Mouse (Mus musculus) forebrain, embryonic 11.5 days (tissue): ENCODE measurements at regions not wholly inside any gene's neighbourhood (a gene's known extent, or its start where the extent isn't known, plus 50 kb on each side); places are given as distances from the start of the nearest gene placed in this dataset.

Experiments used
- ATAC-seq: fragments of 200-750 bp; cut with Nextera tagmentation; replicated peaks from 2 replicates; pipeline ENCODE4 v1.8.0; 2017; ENCODE audit warnings: moderate TSS enrichment; ENCODE audit not compliant: low FRiP score
- DNase-seq: peaks from one replicate; pipeline ENCODE4 v3.0.0-alpha.2; 2017; ENCODE audit warnings: low spot score
- H3K27ac ChIP-seq: fragments of 300-500 bp; sonication (generic); 2 replicates; pipeline ENCODE4 v1.5.1; 2014; ENCODE audit warnings: low read depth, low read length
- H3K27me3 ChIP-seq: fragments of 300-500 bp; sonication (generic); 2 replicates; pipeline ENCODE4 v1.6.1; 2014; ENCODE audit warnings: mild to moderate bottlenecking, low read length, mixed read lengths; ENCODE audit not compliant: control insufficient read depth, insufficient read depth
- H3K36me3 ChIP-seq: fragments of 300-500 bp; sonication (generic); 2 replicates; pipeline ENCODE4 v1.6.1; 2014; ENCODE audit warnings: mild to moderate bottlenecking, low read length, moderate library complexity, mixed read lengths; ENCODE audit not compliant: control insufficient read depth, insufficient read depth
- H3K4me1 ChIP-seq: fragments of 300-500 bp; sonication (generic); replicated peaks from 2 replicates; pipeline ENCODE4 v1.6.1; 2014; ENCODE audit warnings: low read length, mixed read lengths; ENCODE audit not compliant: control insufficient read depth, insufficient read depth
- H3K4me2 ChIP-seq: fragments of 300-500 bp; sonication (generic); 2 replicates; pipeline ENCODE4 v1.6.1; 2014; ENCODE audit warnings: low read depth, mild to moderate bottlenecking, low read length, moderate library complexity, mixed read lengths; ENCODE audit not compliant: severe bottlenecking
- H3K4me3 ChIP-seq: fragments of 300-500 bp; sonication (generic); 2 replicates; pipeline ENCODE4 v1.5.1; 2014; ENCODE audit warnings: low read depth, low read length
- H3K9ac ChIP-seq: fragments of 300-500 bp; sonication (generic); 2 replicates; pipeline ENCODE4 v1.6.1; 2014; ENCODE audit warnings: low read length
- H3K9me3 ChIP-seq: fragments of 300-500 bp; sonication (generic); 2 replicates; pipeline ENCODE4 v1.6.1; 2016; ENCODE audit warnings: low read length, mixed read lengths; ENCODE audit not compliant: control insufficient read depth
- WGBS: fragments of 180-500 bp; shearing (Covaris S2); extraction: QIAGEN DNeasy Blood & Tissue Kit; methylation state at CpG from one replicate; pipeline ENCODE4 v1.1.7; 2014; 5-methylcytosine and 5-hydroxymethylcytosine counted together

DNA sequence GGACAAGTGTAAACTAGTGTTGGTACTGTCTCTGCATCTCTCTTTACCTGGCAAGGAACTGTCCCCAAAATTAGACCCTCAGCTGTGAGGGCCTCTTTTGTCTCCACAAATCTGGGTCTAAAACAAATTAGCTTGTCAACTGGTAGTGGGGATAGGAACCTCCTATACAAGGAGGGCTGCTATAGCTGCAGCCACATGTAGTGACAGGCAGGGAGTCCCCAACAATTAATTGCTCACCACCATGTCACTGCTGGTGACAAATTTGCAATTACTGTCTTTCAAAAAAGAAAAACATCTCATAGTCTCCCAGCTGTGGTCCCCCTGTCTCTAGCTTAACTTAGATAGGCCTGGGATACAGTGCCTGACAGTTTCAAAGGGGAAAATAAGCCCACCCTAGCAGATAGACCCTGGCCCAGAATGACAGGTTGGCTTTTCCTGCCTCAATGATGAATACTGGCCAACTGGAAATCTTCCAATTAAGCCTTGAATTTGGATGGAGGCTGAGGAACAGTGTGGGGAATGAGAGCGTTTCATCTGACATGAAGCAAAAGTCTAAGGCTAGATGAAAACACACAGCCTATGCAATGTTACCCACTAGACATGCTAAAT, 110.6 kb upstream of the B3gat1 start:
- H3K4me2 ChIP-seq, result no peak overlapping the region
- no peaks in the 10 kb centered on the region for H3K9me3 ChIP-seq
- no peak overlapping the region for H3K9ac ChIP-seq
- DNase-seq, result no peak
- H3K27me3 ChIP-seq, result no peaks in the 10 kb centered on the region
- ATAC-seq, result no peak
- 100% methylated on average over 1 of the region's 1 CpGs for WGBS
- no peaks in the 10 kb centered on the region for H3K36me3 ChIP-seq
- no peak overlapping the region for H3K4me3 ChIP-seq
- H3K27ac ChIP-seq, result no peak overlapping the region
- H3K4me1 ChIP-seq, result no peaks in the 10 kb centered on the region

DNA sequence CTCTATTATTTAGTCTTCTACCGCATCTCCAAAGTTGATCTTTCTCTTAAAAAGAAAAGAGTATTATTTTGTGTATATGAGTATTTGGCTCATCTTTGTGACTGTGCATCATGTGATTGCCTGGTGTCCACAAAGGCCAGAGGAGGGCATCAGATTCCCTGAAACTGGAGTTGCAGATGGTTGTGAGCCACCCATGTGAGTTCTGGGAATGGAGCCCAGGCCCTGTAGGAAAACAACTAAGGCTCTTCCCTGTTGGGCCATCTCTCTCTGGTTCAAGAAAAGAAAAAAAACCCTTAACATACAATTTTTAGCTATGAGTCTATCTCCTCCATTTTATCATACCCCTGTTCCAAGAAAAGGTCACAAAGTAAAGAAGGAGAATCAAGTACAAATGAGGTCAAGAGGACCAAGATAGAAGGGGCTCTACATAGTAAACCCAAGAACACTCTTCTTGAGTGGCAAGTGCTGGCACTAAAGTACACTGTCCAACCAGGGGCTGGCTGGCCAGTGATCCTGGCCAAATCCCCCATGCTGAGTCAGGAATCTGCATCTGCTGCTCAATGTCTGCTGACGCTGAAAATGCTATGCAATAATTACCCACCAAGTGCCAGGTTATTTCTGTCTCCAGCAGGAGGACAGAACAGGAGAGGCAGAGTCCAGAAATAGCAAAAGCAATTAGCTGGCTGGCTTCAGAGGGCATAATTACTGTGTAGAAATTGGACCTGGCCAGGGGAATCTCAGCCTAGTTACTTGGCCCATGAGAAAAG, 108.2 kb upstream of the B3gat1 start:
- no peak for DNase-seq

DNA sequence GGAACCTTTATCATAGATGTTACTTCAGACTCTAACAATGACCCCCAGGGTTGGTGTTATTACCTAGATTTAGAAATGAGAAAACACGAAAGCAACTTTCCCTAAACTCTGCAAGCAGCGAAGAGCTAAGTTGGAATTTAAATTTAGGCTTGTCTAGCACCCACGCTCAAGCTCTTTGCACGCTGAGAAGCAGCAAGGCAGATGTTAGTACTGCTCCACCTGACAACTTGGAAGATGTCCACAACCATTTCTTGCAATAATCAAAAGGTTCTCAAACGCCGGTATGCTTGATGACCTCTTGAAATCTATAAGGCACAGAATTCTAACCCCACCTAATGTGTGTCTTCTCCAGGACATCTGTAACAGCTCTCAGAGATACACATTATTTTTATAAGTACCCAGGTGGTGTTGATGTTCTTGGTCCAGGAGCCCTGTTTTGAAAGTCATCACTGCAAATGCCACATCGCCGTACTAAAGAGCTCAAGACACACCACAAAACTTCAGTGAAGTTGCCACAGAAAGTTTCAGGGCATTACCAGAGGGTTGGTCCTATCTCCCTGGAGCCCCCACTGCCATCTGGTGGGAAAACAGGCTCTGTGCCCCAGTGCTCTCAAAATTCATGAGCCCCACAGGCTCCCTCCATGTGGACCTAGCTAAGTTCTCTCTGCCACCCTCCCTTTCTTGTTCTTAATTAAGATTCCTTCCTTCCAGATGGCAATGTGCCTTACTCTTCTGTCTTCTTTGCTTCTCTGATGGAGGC, 100.5 kb upstream of the B3gat1 start:
- H3K9ac ChIP-seq, result no peak overlapping the region
- no peaks in the 10 kb centered on the region for H3K9me3 ChIP-seq
- H3K36me3 ChIP-seq, result no peaks in the 10 kb centered on the region
- H3K27ac ChIP-seq, result no peak overlapping the region
- no peak overlapping the region for H3K4me3 ChIP-seq
- no peaks in the 10 kb centered on the region for H3K27me3 ChIP-seq
- DNase-seq (no peak), ATAC-seq (no peak)
- no peak overlapping the region for H3K4me2 ChIP-seq
- no peaks in the 10 kb centered on the region for H3K4me1 ChIP-seq
- WGBS, result 95% methylated on average over 8 of the region's 8 CpGs

More for the DNA sequence above, 108.2 kb upstream of the B3gat1 start:
- no peaks in the 10 kb centered on the region for H3K4me1 ChIP-seq
- H3K4me3 ChIP-seq, result no peak overlapping the region
- no peak for ATAC-seq
- H3K9ac ChIP-seq, result no peak overlapping the region
- no peaks in the 10 kb centered on the region for H3K9me3 ChIP-seq
- no peaks in the 10 kb centered on the region for H3K27me3 ChIP-seq
- H3K27ac ChIP-seq, result no peak overlapping the region
- H3K36me3 ChIP-seq, result no peaks in the 10 kb centered on the region
- 78% methylated on average over 2 of the region's 2 CpGs for WGBS
- H3K4me2 ChIP-seq, result no peak overlapping the region

- Histone ChIP-seq H3K27me3 (no peaks in the 10 kb centered on the region), H3K4me1 (no peaks in the 10 kb centered on the region), H3K9ac (no peak overlapping the region), H3K36me3 (no peaks in the 10 kb centered on the region), H3K27ac (no peak overlapping the region), H3K4me2 (no peak overlapping the region), H3K4me3 (no peak overlapping the region), H3K9me3 (no peaks in the 10 kb centered on the region)
- DNase-seq, result no peak
- ATAC-seq, result no peak
These were observed 98.3 kb upstream of the B3gat1 start for GRCm38 (mm10) chr9:26635211-26635610.

- H3K36me3 ChIP-seq, result no peaks in the 10 kb centered on the region
- H3K9me3 ChIP-seq, result no peaks in the 10 kb centered on the region
- WGBS, result 88% methylated on average over 2 of the region's 2 CpGs
- DNase-seq (no peak), ATAC-seq (no peak)
- H3K4me3 ChIP-seq, result no peak overlapping the region
- no peak overlapping the region for H3K4me2 ChIP-seq
- no peak overlapping the region for H3K9ac ChIP-seq
- no peaks in the 10 kb centered on the region for H3K4me1 ChIP-seq
- H3K27me3 ChIP-seq, result no peaks in the 10 kb centered on the region
- H3K27ac ChIP-seq, result no peak overlapping the region
These were observed 94.9 kb upstream of the B3gat1 start for GRCm38 (mm10) chr9:26638586-26638985.

DNA sequence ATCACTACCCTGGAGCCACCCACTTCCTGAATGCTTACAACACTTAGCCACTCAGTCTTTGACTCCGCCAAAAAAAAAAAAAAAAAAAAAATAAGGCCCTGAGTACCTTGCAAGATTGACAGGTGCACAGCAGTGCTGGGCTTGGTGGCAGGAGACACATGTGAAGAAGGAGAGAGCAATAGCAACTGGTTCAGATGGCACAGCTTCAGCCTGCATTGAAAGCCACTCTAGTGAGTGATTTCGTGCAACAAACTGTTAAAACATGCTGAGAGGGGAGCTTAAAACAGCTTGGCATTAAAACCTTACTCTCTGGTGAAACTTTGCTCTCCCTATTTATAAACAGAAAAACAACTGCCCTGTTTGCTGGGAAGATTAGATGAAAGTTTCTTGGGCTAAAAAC, 91.2 kb upstream of the B3gat1 start:
- 64% methylated on average over 2 of the region's 2 CpGs for WGBS
- no peak for ATAC-seq
- no peaks in the 10 kb centered on the region for H3K9me3 ChIP-seq

GRCm38 (mm10) chr9:26642831-26643230, 90.7 kb upstream of the B3gat1 start:
- H3K4me3 ChIP-seq, result no peak overlapping the region
- no peaks in the 10 kb centered on the region for H3K27me3 ChIP-seq
- DNase-seq (no peak), ATAC-seq (no peak)
- H3K4me1 ChIP-seq, result no peaks in the 10 kb centered on the region
- no peak overlapping the region for H3K4me2 ChIP-seq
- H3K36me3 ChIP-seq, result no peaks in the 10 kb centered on the region
- H3K9ac ChIP-seq, result no peak overlapping the region
- no peak overlapping the region for H3K27ac ChIP-seq
- H3K9me3 ChIP-seq, result no peaks in the 10 kb centered on the region
- 88% methylated on average over 4 of the region's 4 CpGs for WGBS

More for the DNA sequence above, 91.2 kb upstream of the B3gat1 start:
- Histone ChIP-seq H3K9ac (no peak overlapping the region), H3K4me3 (no peak overlapping the region), H3K27ac (no peak overlapping the region), H3K4me2 (no peak overlapping the region), H3K4me1 (no peaks in the 10 kb centered on the region), H3K36me3 (no peaks in the 10 kb centered on the region), H3K27me3 (no peaks in the 10 kb centered on the region)
- DNase-seq, result no peak

DNA sequence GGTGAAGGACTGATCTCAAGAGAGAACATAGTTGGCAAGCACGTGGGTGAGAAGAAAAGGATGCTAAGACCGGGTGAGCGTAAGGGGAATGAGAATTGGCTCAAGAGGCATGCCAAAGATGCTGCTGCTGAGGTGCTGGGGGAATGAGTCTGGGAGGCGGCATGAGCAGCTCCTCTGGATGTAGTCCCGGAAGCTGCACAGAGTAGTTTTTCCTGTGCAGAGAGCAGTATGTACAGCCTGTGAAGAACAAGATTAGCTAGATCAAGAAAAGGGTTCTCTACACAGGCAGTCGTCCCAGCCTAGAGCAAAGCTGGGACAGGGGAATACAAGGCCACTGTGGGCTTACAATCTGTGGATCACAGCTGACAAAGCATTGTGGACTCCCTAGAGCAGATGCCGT, 84.0 kb upstream of the B3gat1 start:
- no peak overlapping the region for H3K9ac ChIP-seq
- no peak for ATAC-seq
- H3K4me3 ChIP-seq, result no peak overlapping the region
- WGBS, result 81% methylated on average over 7 of the region's 7 CpGs
- no peak overlapping the region for H3K4me2 ChIP-seq
- H3K27ac ChIP-seq, result no peak overlapping the region
- no peaks in the 10 kb centered on the region for H3K36me3 ChIP-seq
- H3K9me3 ChIP-seq, result no peaks in the 10 kb centered on the region
- no peak for DNase-seq
- H3K4me1 ChIP-seq, result no peaks in the 10 kb centered on the region
- no peaks in the 10 kb centered on the region for H3K27me3 ChIP-seq
